Mouse (Mus musculus) cerebellum, adult 9-11 months (tissue): ENCODE measurements around the gene Cep41.

Source experiments
- DNase-seq: peaks from one replicate; pipeline ENCODE4 v3.0.0; 2022

Gene Cep41

GRCm38 (mm10) chr6:30693350-30693991, at the start of gene Cep41:
TSS of gene Cep41 (minus strand) at chr6:30693749.
- peak; percentile 97 for DNase-seq

GRCm38 (mm10) chr6:30739177-30739747, 45.7 kb upstream of the Cep41 start:
- peak; percentile 47 for DNase-seq

- peak; percentile 27 for DNase-seq
These were observed 45.0 kb upstream of the Cep41 start for GRCm38 (mm10) chr6:30738464-30739006.

GRCm38 (mm10) chr6:30737548-30738463, 44.3 kb upstream of the Cep41 start:
- peak; percentile 81 for DNase-seq

- DNase-seq, result peak; percentile 77
These were observed 43.5 kb upstream of the Cep41 start for GRCm38 (mm10) chr6:30736864-30737547.

GRCm38 (mm10) chr6:30736372-30736762, 42.8 kb upstream of the Cep41 start:
- peak; percentile 19 for DNase-seq

GRCm38 (mm10) chr6:30735728-30736371, 42.3 kb upstream of the Cep41 start:
- DNase-seq, result no peak

- no peak for DNase-seq
These were observed 41.6 kb upstream of the Cep41 start for GRCm38 (mm10) chr6:30734988-30735727.

- DNase-seq, result no peak
These were observed 40.9 kb upstream of the Cep41 start for GRCm38 (mm10) chr6:30734465-30734864.

GRCm38 (mm10) chr6:30732571-30733130, 39.1 kb upstream of the Cep41 start:
- no peak for DNase-seq

GRCm38 (mm10) chr6:30730301-30730971, 36.9 kb upstream of the Cep41 start:
- no peak for DNase-seq

GRCm38 (mm10) chr6:30723331-30723730, 29.8 kb upstream of the Cep41 start, which contains the start of gene Mest:
TSS of gene Mest (plus strand) at chr6:30723547.
- DNase-seq, result no peak

GRCm38 (mm10) chr6:30722385-30723164, 29.0 kb upstream of the Cep41 start:
- no peak for DNase-seq

GRCm38 (mm10) chr6:30716796-30717195, 23.2 kb upstream of the Cep41 start:
- DNase-seq, result no peak

- no peak for DNase-seq
These were observed 21.4 kb upstream of the Cep41 start for GRCm38 (mm10) chr6:30714891-30715471.

GRCm38 (mm10) chr6:30713896-30714295, 20.3 kb upstream of the Cep41 start:
- no peak for DNase-seq

- no peak for DNase-seq
These were observed 19.9 kb upstream of the Cep41 start for GRCm38 (mm10) chr6:30713455-30713854.

GRCm38 (mm10) chr6:30712484-30712883, 18.9 kb upstream of the Cep41 start:
- no peak for DNase-seq

- DNase-seq, result no peak
These were observed 17.8 kb upstream of the Cep41 start for GRCm38 (mm10) chr6:30711365-30711763.
